Mouse (Mus musculus) skeletal muscle tissue, adult 2 months (tissue): ENCODE measurements at regions not wholly inside any gene's neighbourhood (a gene's known extent, or its start where the extent isn't known, plus 50 kb on each side); places are given as distances from the start of the nearest gene placed in this dataset.

Source experiments
- DNase-seq: peaks from one replicate; pipeline ENCODE4 v3.0.0-alpha.2; 2012; ENCODE audit warnings: low read depth, low spot score

- no peak for DNase-seq
Measured at GRCm38 (mm10) chr10:92336138-92336537, 386.1 kb downstream of the Nedd1 start.

GRCm38 (mm10) chr10:92335141-92335540 lies 387.1 kb downstream of the Nedd1 start:
- no peak for DNase-seq

- no peak for DNase-seq
Measured at GRCm38 (mm10) chr10:92333869-92334268, 388.4 kb downstream of the Nedd1 start.

- DNase-seq, result no peak
Measured at GRCm38 (mm10) chr10:92333042-92333774, 389.0 kb downstream of the Nedd1 start.

GRCm38 (mm10) chr10:92330150-92330549 lies 392.1 kb downstream of the Nedd1 start:
- DNase-seq, result no peak

GRCm38 (mm10) chr10:92329661-92330060 lies 392.6 kb downstream of the Nedd1 start:
- no peak for DNase-seq

- no peak for DNase-seq
Measured at GRCm38 (mm10) chr10:92325284-92325989, 396.8 kb downstream of the Nedd1 start.

GRCm38 (mm10) chr10:92314606-92315005 lies 407.6 kb downstream of the Nedd1 start:
- no peak for DNase-seq

GRCm38 (mm10) chr10:92312278-92312677 lies 409.9 kb downstream of the Nedd1 start:
- DNase-seq, result peak; percentile 21

GRCm38 (mm10) chr10:92308643-92309042 lies 413.6 kb downstream of the Nedd1 start:
- DNase-seq, result peak; percentile 32

GRCm38 (mm10) chr10:92307861-92308260 lies 414.4 kb downstream of the Nedd1 start:
- DNase-seq, result peak; percentile 2

- no peak for DNase-seq
Measured at GRCm38 (mm10) chr10:92298693-92299092, 423.5 kb downstream of the Nedd1 start.

GRCm38 (mm10) chr10:92296837-92297236 lies 425.4 kb downstream of the Nedd1 start:
- no peak for DNase-seq

GRCm38 (mm10) chr10:92296303-92296702 lies 425.9 kb downstream of the Nedd1 start:
- no peak for DNase-seq

GRCm38 (mm10) chr10:92293261-92293660 lies 429.0 kb downstream of the Nedd1 start:
- DNase-seq, result no peak

GRCm38 (mm10) chr10:92289230-92289629 lies 433.0 kb downstream of the Nedd1 start:
- no peak for DNase-seq

GRCm38 (mm10) chr10:92284231-92284630 lies 438.0 kb downstream of the Nedd1 start:
- no peak for DNase-seq

- no peak for DNase-seq
Measured at GRCm38 (mm10) chr10:92277981-92278380, 444.2 kb downstream of the Nedd1 start.

GRCm38 (mm10) chr10:92257815-92258214 lies 464.4 kb downstream of the Nedd1 start:
- DNase-seq, result no peak

- DNase-seq, result no peak
Measured at GRCm38 (mm10) chr10:92248648-92249047, 473.6 kb downstream of the Nedd1 start.

- no peak for DNase-seq
Measured at GRCm38 (mm10) chr10:92247449-92247805, 474.8 kb downstream of the Nedd1 start.

- no peak for DNase-seq
Measured at GRCm38 (mm10) chr10:92246785-92247448, 475.3 kb downstream of the Nedd1 start.
